Mouse (Mus musculus): ENCODE measurements around the gene Zscan26.
"Not testable (repeated sequence)": the region's sequence is repeated elsewhere in the genome, so short reads cannot be mapped to it uniquely, and the experiment has no call there.

The Zscan26 gene

GRCm38 (mm10) chr13:21453449-21453848 is at the start of gene Zscan26:
Gene Zscan26 (minus strand): TSS chr13:21453730.
- DNase-seq (ENCODE audit: low read depth, low spot score), result peak; percentile 88

DNA sequence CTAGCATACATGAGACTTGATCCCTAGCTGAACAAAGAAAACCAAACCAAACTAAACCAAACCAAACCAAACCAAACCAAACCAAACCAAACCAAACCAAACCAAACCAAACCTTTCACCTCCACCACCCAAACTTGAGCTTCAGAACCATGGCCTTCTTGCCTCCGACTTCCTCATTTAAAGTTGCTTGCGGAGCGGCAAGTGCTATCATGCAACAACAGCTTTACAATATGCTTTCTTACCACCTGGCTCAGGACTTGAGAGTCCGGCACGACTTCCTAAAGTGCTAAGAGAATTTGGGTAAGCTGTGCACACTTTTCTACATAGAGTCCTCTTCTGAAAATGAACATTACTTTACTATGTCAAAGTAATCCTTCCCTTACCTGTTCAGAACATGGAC is 48.8 kb upstream of the Zscan26 start:
- no peak for DNase-seq (ENCODE audit: low read depth, low spot score)

- not testable (repeated sequence) for DNase-seq (ENCODE audit: low read depth, low spot score)
Measured at GRCm38 (mm10) chr13:21501182-21501581, 47.7 kb upstream of the Zscan26 start, which contains the start of gene Gm11273. Gene Gm11273 (minus strand): TSS chr13:21501418.

DNA sequence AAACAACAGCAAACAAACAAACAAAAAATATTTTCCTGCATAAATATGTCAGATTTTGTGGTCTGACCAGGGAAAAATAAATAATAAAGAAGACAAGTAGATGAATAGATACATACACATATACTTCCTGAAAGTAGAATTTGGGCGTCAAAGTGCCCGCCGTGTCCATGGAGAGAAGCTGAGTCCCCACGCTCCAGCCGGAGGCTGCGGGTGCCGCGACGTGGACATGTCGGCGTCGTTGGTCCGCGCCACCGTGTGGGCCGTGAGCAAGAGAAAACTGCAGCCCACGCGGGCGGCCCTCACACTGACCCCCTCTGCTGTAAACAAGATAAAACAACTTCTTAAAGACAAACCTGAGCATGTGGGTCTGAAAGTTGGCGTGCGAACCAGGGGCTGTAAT is 41.5 kb upstream of the Zscan26 start, which contains the start of gene AK157302:
AK157302 (plus strand) TSS at position 144 of the 400 bp plus-strand sequence.
- DNase-seq (ENCODE audit: low read depth, low spot score), result no peak

- peak; percentile 62 for DNase-seq (ENCODE audit: low read depth, low spot score)
Measured at GRCm38 (mm10) chr13:21492847-21493246, 39.3 kb upstream of the Zscan26 start.

DNA sequence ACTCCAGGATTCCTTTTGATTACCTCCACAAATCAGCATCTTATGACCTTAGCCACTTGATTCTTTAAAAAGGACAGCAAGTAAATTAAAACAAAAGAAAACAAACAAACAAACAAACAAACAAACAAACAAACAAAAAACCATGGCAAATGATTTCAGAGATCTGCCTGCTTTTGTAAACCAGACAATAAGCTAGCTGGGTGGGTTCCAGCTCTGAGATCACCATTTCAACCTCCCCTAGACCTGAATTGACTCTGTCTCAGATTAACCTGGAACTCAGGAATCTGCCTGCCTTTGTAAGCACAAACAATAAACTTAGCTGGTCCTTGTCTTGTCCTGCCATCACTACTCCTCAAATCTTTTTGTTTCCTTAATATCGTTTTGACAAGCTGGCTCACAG is 33.4 kb upstream of the Zscan26 start:
- no peak for DNase-seq (ENCODE audit: low read depth, low spot score)

- peak; percentile 49 for DNase-seq (ENCODE audit: low read depth, low spot score)
Measured at GRCm38 (mm10) chr13:21478759-21479670, 25.5 kb upstream of the Zscan26 start, which contains the start of the genes Zkscan4 and Gm10065. Gene Zkscan4 (plus strand): TSS chr13:21478907. Gene Gm10065 (minus strand): TSS chr13:21479441.

DNA sequence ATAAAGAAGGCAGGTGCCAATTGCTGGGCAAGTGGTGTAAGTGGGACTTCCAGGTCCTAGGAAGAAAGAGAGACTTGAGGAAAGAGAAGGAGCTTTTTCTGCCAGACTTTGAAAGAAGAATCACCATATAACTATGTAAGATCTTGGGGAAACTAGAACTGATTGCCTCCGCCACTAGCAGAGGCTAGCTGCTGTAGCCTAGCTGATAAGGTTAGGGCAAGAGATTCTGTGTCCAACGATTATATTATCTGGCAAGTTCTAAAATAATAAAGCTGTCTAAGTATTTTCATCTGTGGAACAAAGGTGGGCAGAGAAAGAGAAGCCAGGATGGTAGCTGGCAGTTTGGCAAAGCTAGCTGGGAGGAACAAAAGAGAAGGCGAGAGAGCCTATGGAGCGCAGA is 18.9 kb upstream of the Zscan26 start:
- DNase-seq (ENCODE audit: low read depth, low spot score), result no peak

GRCm38 (mm10) chr13:21469097-21469496 is 15.6 kb upstream of the Zscan26 start:
- DNase-seq (ENCODE audit: low read depth, low spot score), result no peak

- DNase-seq (ENCODE audit: low read depth, low spot score), result no peak
Measured at GRCm38 (mm10) chr13:21468061-21469019, 14.8 kb upstream of the Zscan26 start, which contains the start of gene Nkapl. Gene Nkapl (minus strand): TSS chr13:21468509.

DNA sequence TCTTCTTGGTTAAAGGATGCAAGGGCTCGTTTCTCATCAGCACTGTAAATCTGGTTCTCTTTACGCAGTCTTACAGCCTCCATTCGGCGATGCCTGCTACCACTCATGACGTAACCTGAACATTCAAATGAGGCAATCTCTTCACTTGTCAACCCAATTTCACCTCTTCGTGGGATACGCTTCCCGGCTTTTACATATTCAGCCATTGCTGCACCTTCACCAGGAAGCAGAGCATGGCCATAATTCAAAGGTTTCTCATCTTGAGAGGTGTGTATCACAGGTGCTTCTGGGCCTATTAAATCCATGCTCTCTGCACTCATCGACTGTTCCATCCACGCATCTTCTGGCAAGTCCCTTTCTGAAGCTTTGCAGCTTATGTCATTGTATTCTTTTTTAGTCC is 13.8 kb upstream of the Zscan26 start:
- no peak for DNase-seq (ENCODE audit: low read depth, low spot score)

DNA sequence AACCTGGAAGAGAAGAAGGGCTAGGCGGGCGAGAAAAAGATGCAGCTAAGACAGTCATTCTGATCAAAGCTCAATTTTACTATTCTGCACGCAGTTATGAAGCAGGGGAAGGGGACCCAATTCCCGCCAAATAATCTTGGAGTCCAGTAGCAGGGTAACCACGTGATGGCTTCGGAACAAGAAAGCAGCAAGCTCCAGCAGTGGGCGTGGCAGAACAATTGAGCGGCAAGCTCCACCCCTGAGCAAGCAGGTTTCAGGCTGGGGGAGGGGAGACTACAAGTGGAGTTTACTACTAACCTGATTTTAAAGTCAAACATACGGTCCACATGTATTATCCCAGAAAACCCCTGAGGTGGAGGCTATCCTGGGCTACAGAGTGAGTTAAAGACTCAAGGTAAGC is 9.0 kb upstream of the Zscan26 start:
- DNase-seq (ENCODE audit: low read depth, low spot score), result not testable (repeated sequence)

- peak; percentile 19 for DNase-seq (ENCODE audit: low read depth, low spot score)
Measured at GRCm38 (mm10) chr13:21456347-21456746, 2.8 kb upstream of the Zscan26 start.

GRCm38 (mm10) chr13:21454133-21454532 is 603 bp upstream of the Zscan26 start:
- no peak for DNase-seq (ENCODE audit: low read depth, low spot score)

- no peak for DNase-seq (ENCODE audit: low read depth, low spot score)
Measured at GRCm38 (mm10) chr13:21453042-21453441, 488 bp downstream of the Zscan26 start.

DNA sequence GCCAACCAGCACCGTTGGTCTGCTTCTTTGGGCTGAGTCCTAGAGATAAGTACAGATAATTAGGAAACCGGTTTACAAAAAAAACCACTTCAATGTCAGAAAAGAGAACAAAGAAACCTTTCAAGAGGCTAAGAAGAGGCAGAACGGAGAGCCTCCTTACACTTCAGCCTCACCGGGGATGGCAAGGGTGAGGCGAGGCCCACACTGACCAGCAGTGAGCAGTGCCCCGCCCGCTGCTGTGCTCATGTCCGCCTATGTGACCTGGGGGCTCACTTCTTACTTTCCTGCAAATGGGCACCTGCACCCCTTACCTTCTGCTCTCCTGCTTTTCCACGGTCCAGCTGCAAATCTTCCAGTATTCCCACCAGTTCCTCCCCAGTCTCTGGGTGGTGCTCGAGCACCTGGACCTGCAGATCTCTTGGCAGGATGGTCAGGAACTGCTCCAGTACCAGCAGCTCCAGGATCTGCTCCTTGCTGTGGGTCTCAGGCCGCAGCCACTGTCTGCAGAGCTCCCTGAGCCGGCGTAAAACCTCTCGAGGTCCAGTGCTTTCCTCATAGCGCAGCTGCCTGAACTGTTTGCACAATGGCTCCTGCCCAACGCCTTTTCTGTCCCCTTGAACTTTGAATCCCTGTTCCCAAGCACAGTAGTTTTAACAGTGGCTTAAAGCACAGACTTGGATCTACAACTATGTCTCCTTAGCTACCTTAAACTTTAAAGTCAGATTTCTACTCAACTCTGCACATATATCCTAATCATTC is 5.5 kb downstream of the Zscan26 start:
- DNase-seq (ENCODE audit: low read depth, low spot score), result no peak

DNA sequence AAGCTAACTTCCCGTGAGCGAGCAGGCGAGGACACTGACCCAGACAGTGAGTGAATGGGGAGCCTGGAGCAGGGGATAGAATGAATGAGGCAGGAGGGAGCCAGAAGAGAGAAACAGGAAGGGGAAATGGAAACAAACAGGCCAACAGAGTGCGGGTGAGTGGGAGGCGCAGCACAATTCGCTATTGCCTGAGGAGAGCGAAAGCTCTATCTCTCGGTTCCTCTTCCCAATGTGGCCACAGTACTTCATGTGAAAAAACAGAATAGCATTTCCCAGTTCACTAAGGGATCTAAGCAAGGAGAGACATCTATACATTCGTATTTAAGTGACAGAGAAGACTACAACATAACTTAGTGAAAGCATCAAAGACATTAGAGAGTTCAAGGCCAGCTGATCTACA is 6.7 kb downstream of the Zscan26 start:
- DNase-seq (ENCODE audit: low read depth, low spot score), result no peak

DNA sequence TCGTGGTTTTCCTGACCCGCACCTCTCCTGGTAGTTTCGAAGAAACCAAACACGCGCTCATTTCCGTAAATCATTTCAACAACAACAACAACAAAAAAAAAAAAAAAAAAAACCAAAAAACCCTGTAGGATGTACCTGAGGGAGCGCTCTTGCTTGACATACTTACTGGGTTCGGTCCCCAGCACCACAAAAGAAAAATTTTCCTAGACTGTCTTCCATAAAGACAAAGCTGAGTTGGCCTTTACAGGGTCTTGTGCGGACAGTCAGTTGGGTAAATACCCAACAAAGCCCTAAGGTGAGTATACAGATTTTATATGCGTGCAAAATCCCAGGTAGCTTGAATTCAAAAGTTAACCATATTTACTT is 12.3 kb downstream of the Zscan26 start:
- DNase-seq (ENCODE audit: low read depth, low spot score), result no peak

DNA sequence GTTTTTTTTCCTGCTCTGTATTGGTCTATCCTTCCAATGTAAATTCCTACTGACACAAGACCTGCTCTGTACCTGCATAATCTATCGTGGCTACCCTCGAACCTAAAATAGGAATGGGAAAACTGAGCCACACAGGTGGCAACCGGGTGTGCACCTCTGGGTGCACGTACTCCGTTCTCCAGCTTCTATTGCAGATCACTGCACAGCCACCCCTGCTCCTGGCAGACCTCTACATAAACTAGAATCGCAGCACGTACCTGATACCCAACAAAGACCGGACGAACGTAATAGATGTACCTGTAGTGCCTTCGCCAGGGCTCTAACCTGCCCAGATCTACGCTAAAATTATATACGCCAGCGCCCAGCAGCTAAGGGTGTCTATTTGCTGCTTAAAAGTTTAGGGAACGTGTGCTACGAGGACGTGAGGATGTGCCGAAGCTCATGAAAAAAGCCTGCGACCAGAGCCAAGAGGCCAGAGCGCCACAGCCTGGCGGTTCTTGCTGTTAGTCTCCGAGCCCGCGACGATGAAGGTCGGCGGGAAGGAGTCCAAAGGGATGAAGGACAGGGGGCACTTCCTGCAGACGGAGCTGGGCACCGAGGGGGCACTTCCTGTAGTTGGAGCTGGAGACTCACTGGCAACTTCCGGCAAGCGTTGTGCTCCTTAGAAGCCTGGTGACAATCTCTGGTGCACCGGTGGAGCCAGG is 12.9 kb downstream of the Zscan26 start, which contains the start of gene Pgbd1:
Pgbd1 (minus strand) TSS at position 556 of the 704 bp plus-strand sequence.
- DNase-seq (ENCODE audit: low read depth, low spot score), result no peak

DNA sequence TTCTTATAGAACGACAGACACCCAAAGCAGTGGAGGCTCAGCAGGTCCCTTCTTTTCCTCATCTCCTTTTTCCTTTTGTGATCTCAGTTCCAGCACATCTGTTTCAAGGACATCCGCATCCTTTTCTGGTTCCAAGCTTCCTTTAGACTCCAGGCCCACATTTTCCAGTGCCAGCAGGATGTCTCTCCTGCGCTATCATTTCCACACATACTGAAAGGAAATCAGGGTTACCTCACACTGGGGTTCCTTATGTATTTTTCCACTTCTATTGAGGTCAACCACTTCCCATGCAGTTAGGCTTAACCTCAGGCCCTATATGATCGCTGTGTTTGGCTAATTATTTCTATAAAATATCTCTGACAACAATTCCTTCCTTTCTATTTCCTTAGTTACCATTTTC is 18.1 kb downstream of the Zscan26 start:
- no peak for DNase-seq (ENCODE audit: low read depth, low spot score)
